Mouse (Mus musculus) brain, embryonic 14.5 days (tissue): ENCODE results near the gene Cop1. TPM values are rescaled to one million over a fixed set of nuclear protein-coding genes. Genes with fewer than 3 reads are reported as not detected.

Source experiments
- DNase-seq: peaks from one replicate; pipeline ENCODE4 v3.0.0-alpha.2; 2011; ENCODE audit warnings: low read depth
- CTCF ChIP-seq: fragments of 200-500 bp; IDR thresholded peaks from 2 replicates; pipeline ENCODE4 v1.5.1; 2012; ENCODE audit warnings: inconsistent platforms, mild to moderate bottlenecking, moderate library complexity, borderline replicate concordance; ENCODE audit not compliant: insufficient read depth, insufficient read length; ENCODE audit errors: extremely low read depth
- POLR2A ChIP-seq: fragments of 200-500 bp; IDR thresholded peaks from 2 replicates; pipeline ENCODE4 v1.6.1; 2012; ENCODE audit warnings: mild to moderate bottlenecking, inconsistent platforms, borderline replicate concordance; ENCODE audit not compliant: poor library complexity, insufficient read depth, insufficient read length, severe bottlenecking; ENCODE audit errors: extremely low read depth
- polyA plus RNA-seq: library from polyadenylated mRNA; depleted of rRNA; stranded (reverse); fragments of >200 nt; gene quantifications from 2 replicates; pipeline ENCODE4 v1.2.3, GENCODE M21; 2012

The Cop1 gene
- polyA plus RNA-seq, 1 experiment: 130 TPM

GRCm38 (mm10) chr1:159238147-159238546 lies 6.0 kb downstream of the Cop1 start:
- TF ChIP-seq POLR2A (no peak), CTCF (no peak)
- no peak for DNase-seq

- DNase-seq: no peak
- TF ChIP-seq CTCF (no peak), POLR2A (no peak)
Observed at GRCm38 (mm10) chr1:159250320-159250719, 18.2 kb downstream of the Cop1 start.

GRCm38 (mm10) chr1:159253078-159253477 lies 21.0 kb downstream of the Cop1 start:
- no peak for DNase-seq
- no peak for TF ChIP-seq CTCF
- no peak for TF ChIP-seq POLR2A

- no peak for DNase-seq
- TF ChIP-seq CTCF: no peak
- no peak for TF ChIP-seq POLR2A
Observed at GRCm38 (mm10) chr1:159254906-159255685, 23.0 kb downstream of the Cop1 start.

- no peak for TF ChIP-seq POLR2A
- TF ChIP-seq CTCF: no peak
- no peak for DNase-seq
Observed at GRCm38 (mm10) chr1:159256543-159256942, 24.4 kb downstream of the Cop1 start.

GRCm38 (mm10) chr1:159263820-159264219 lies 31.7 kb downstream of the Cop1 start:
- no peak for TF ChIP-seq POLR2A
- TF ChIP-seq CTCF: no peak
- DNase-seq: no peak

GRCm38 (mm10) chr1:159280072-159280471 lies 48.0 kb downstream of the Cop1 start:
- no peak for DNase-seq
- TF ChIP-seq CTCF: no peak
- no peak for TF ChIP-seq POLR2A

- TF ChIP-seq POLR2A (no peak), CTCF (no peak)
- DNase-seq: no peak
Observed at GRCm38 (mm10) chr1:159281861-159282260, 49.7 kb downstream of the Cop1 start.

GRCm38 (mm10) chr1:159286833-159287232 lies 54.7 kb downstream of the Cop1 start:
- peak; percentile 23 for DNase-seq
- TF ChIP-seq CTCF: peak; percentile 13; the same call in 1 of the 2 replicates
- no peak for TF ChIP-seq POLR2A

- DNase-seq: peak; percentile 80
- TF ChIP-seq CTCF: no peak
- no peak for TF ChIP-seq POLR2A
Observed at GRCm38 (mm10) chr1:159290219-159290618, 58.1 kb downstream of the Cop1 start.

GRCm38 (mm10) chr1:159290859-159291258 lies 58.7 kb downstream of the Cop1 start:
- TF ChIP-seq POLR2A (no peak), CTCF (no peak)
- no peak for DNase-seq

- no peak for DNase-seq
- TF ChIP-seq POLR2A (no peak), CTCF (no peak)
Observed at GRCm38 (mm10) chr1:159301418-159302082, 69.4 kb downstream of the Cop1 start.

- no peak for TF ChIP-seq CTCF
- TF ChIP-seq POLR2A: no peak
- DNase-seq: no peak
Observed at GRCm38 (mm10) chr1:159313625-159314024, 81.5 kb downstream of the Cop1 start.
